Mouse (Mus musculus): ENCODE measurements around the gene Lyz2.
"Not testable (repeated sequence)": the region's sequence is repeated elsewhere in the genome, so short reads cannot be mapped to it uniquely, and the experiment has no call there.

Gene Lyz2

DNA sequence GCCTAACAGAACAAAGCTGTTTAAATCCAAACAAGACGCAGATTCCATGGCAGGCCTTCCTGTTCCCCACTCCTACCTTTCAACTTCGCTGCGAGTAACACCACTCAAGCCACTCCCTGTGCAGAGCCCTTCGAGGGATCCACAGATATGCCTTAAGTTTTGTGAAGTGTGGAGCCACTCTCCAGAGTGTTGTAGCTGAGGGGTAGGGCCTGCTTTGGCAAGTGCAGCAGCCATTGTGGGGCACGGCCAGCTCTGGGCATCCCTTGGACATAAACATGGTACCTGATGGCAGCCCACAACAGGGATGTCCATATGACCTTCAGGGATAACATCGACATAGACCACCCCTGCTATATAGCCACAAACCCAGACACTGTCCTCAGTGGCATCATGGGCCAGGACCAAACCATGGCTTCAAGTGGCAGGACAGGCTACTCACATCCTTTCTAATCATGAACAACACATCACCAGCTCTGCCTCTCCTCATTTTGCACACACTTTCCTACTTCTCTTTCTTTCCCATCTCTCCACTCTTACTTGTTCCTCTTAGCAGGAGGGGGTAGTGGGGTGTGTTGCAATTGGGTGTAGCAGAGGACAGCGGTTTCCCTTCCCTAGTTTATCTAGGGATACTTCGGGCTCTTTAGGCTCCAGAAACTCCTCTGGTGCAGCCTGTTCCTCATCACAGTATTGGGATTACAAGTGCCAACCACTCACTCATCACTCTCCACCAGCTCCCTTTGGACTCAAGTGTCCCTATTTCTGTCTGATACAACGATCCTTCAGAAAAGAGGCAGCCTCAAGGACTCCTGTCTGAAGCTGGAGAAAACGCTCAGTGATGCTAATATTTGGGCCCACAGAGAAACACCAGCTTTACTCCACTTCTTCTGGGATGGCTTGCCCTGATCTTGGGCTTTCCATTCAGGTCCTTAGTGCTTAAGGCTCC lies 2.7 kb upstream of the Lyz2 start:
- no peak for DNase-seq

GRCm38 (mm10) chr10:117283871-117284577 lies 1.9 kb upstream of the Lyz2 start:
- no peak for DNase-seq

GRCm38 (mm10) chr10:117283196-117283595 lies 1.1 kb upstream of the Lyz2 start:
- DNase-seq, result not testable (repeated sequence)

DNA sequence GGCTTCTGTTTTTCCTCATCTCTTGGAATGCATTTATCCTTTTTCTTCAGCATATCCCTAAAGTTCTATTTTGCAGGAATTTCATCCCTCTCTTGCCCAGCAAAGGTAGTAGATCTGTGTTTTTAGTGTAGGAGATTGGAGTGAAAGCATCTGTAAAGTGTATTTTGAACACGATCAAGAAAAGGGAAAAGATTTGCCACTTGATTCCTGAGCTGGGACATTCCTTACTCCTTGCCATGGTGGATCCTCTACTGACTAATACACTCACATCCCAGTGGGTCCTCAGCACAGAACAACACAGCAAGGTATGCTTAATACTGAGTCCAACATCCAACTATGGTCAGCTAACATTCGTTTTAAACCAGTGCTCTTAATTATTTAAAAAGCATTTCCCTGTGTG lies 430 bp upstream of the Lyz2 start:
- no peak for DNase-seq

- no peak for DNase-seq
Observed at GRCm38 (mm10) chr10:117281381-117281920, 670 bp downstream of the Lyz2 start.

- no peak for DNase-seq
Observed at GRCm38 (mm10) chr10:117280000-117280399, 2.1 kb downstream of the Lyz2 start.

GRCm38 (mm10) chr10:117278510-117278909 lies 3.6 kb downstream of the Lyz2 start:
- DNase-seq, result not testable (repeated sequence)

DNA sequence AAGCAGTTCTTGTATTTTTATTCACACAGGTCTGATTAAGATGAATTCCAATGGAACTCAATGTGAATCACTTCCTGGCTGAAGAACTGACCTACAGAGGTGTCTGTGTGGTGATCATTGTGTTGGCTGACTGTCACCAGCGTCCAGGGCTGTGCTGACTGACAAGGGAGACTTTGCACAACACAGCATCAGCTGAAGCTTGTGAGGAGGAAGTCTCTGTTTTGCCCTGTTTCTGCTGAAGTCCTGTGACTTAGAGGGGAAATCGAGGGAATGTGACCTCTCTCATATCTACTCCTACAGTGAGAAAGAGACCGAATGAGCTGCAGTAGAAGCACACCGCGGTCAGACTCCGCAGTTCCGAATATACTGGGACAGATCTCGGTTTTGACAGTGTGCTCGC lies 4.3 kb downstream of the Lyz2 start:
- DNase-seq, result not testable (repeated sequence)

- no peak for DNase-seq
Observed at GRCm38 (mm10) chr10:117275681-117276369, 6.3 kb downstream of the Lyz2 start.

DNA sequence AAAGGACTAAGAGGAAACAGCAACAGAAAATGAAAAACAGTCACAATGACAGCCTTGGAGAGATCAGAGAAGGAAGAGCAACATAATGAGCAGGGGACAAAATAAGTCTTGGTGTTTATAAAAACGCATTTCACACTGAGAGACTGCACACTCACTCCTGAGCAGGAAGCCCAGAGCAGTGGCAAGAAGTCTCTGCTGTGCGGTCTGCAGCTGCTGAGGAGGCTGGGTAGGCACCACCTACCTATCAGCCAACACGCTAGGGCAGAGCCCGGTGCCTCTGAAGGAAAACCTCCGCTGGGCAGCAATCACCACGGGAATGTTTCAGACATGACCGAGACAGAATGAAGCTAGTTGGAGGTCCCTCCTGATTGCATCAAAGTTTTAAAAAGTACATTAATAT lies 7.5 kb downstream of the Lyz2 start:
- not testable (repeated sequence) for DNase-seq

DNA sequence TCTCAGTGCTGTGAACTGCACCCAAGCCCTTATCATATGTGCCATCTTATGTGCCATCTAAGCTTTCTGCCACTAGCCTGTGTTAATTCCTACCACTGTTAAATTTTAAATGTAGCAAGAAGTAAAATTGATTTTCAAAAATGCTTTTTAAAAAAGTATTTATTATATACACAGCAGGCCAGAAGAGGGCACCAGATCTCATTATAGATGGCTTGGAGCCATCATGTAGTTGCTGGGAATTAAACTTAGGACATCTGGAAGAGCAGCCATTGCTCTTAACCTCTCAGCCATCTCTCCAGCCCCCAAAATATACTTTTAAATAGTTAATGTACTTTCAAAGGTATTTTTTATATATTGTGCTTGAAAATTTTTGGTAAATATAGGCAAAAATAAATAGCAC lies 10.1 kb downstream of the Lyz2 start:
- no peak for DNase-seq

- no peak for DNase-seq
Observed at GRCm38 (mm10) chr10:117259870-117260269, 22.3 kb downstream of the Lyz2 start.

DNA sequence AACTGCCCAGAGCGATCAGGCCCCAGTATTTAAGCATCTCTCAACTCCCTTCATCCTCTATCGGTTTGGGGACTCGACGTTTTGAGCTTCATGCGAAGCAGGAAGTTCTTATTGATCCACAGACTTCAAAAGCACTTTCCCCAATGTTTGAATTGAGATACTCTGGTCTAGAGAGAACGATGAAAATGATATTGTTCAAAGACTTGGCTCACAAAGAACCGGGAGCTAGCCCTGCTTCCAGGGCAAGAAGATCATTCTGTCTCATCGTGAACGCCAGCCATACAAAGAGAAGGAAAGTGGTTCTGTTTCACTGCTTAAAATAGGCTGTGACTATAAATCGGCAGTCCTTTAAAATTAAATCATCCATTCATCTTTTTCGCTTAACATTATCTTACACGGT lies 43.5 kb downstream of the Lyz2 start, which contains the start of gene 9530003J23Rik:
Gene 9530003J23Rik (minus strand): TSS at position 101 of the 400 bp plus-strand sequence.
- DNase-seq, result no peak

DNA sequence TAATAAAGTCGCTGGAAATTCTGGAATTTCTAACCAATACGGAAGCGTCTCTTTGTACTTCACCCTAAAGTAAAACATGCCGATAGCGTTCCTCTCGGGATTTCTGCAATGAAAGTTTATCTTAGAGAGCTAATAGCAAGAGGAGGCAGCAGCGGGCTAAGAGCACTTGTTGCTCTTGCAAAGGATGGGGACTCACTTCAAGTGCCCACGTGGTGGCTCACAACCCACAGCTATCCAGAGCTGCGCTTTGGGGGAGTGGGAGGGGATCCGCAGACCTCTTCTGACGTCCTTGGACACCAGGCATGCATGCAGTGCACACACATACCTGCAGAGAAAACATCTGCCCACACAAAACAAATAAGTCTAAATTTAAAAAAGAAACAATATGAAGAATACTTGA lies 46.3 kb downstream of the Lyz2 start:
- no peak for DNase-seq

DNA sequence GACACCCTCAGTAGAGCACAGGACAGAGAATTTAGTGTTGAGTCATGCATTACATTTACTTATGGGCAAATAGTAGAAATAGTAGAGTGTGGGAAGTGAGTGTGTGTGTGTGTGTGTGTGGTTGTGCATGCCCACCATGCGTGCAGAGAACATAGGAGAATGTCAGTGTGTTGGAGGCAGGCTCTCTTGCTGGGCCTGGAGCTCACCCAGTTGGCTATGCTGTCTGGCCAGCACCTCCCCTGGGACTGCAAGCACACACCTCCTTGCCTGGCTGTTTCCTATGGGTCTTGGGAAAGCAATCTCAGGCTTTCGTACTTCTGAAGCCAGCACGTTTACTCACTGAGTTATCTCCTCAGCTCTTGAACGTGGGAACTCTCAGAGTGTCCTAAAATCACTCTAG lies 47.3 kb downstream of the Lyz2 start:
- DNase-seq, result no peak

DNA sequence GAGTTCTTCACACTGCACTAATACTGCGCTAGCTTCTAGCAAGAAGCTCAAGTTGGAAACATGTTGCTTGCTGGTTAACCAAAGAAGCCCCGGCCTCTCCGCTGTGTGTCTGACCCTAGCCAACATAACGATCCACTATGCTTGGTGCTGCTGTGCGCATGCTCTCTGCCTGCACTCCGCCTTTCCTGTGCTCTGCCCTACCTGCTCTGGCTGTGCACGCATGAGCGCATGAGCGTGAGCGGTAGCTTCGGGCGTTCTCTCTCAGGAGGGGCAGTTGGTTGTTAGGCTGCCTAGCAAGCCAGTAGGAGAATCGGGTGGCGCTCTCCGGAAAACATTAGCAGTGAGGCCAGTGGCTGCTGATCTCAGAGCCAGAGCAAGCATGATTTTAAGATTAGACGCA lies 52.3 kb downstream of the Lyz2 start:
- no peak for DNase-seq
